Mouse (Mus musculus): Measurements from ENCODE around the gene Mrpl1. TPM values are rescaled to one million over a fixed set of nuclear protein-coding genes. Genes with fewer than 3 reads are reported as not detected.

Mrpl1 gene
- total and polyA plus RNA-seq, 3 experiments, result 3.1 to 50.9 (median 42.5) TPM

- ATAC-seq (ENCODE audit: extremely low read depth, insufficient number of reproducible peaks, low FRiP score, poor library complexity, severe bottlenecking) (no peak), DNase-seq (ENCODE audit: low spot score) (no peak)
- Histone ChIP-seq H3K36me3 (replicated peaks) (peaks cover 50% of the 10 kb centered on the region), H3K9me3 (replicated peaks) (no peaks in the 10 kb centered on the region), H3K27me3 (ENCODE audit: insufficient read depth, low read length) (no peaks in the 10 kb centered on the region), H3K4me1 (ENCODE audit: insufficient read depth, low read depth, low read length) (no peaks in the 10 kb centered on the region), H3K4me3 (ENCODE audit: low read depth, low read length) (no peak overlapping the region)
- TF ChIP-seq TAL1 (conservative IDR thresholded peaks at IDR 0.05; ENCODE audit: low read depth, low read length), result no peak
- no peak for TF ChIP-seq CTCF (IDR thresholded peaks at IDR 0.05; ENCODE audit: low read depth, low read length)
- no peak for TF ChIP-seq POLR2AphosphoS5 (IDR thresholded peaks at IDR 0.05; ENCODE audit: insufficient replicate concordance, low read depth, low read length)
- TF ChIP-seq GATA2 (IDR thresholded peaks at IDR 0.05; ENCODE audit: borderline replicate concordance, low read depth, low read length), result no peak
- TF ChIP-seq GATA1 (IDR thresholded peaks at IDR 0.05; ENCODE audit: borderline replicate concordance, low read length), result no peak
These were observed 48.9 kb downstream of the Mrpl1 start for GRCm38 (mm10) chr5:96258210-96258609.

GRCm38 (mm10) chr5:96267017-96267702 is 57.9 kb downstream of the Mrpl1 start:
- Histone ChIP-seq H3K4me3 (ENCODE audit: low read depth, low read length) (no peak overlapping the region), H3K27me3 (ENCODE audit: insufficient read depth, low read length) (no peaks in the 10 kb centered on the region), H3K9me3 (replicated peaks) (no peaks in the 10 kb centered on the region), H3K4me1 (ENCODE audit: insufficient read depth, low read depth, low read length) (no peaks in the 10 kb centered on the region), H3K36me3 (replicated peaks) (peaks cover 31% of the 10 kb centered on the region)
- no peak for DNase-seq (ENCODE audit: low spot score)
- ATAC-seq (ENCODE audit: extremely low read depth, insufficient number of reproducible peaks, low FRiP score, poor library complexity, severe bottlenecking), result no peak
- no peak for TF ChIP-seq TAL1 (conservative IDR thresholded peaks at IDR 0.05; ENCODE audit: low read depth, low read length)
- no peak for TF ChIP-seq GATA2 (IDR thresholded peaks at IDR 0.05; ENCODE audit: borderline replicate concordance, low read depth, low read length)

GRCm38 (mm10) chr5:96271070-96271469 is 61.8 kb downstream of the Mrpl1 start:
- H3K9me3 ChIP-seq (replicated peaks), result no peaks in the 10 kb centered on the region
- no peaks in the 10 kb centered on the region for H3K27me3 ChIP-seq (ENCODE audit: insufficient read depth, low read length)
- DNase-seq (ENCODE audit: low spot score) (no peak), ATAC-seq (ENCODE audit: extremely low read depth, insufficient number of reproducible peaks, low FRiP score, poor library complexity, severe bottlenecking) (no peak)
- no peaks in the 10 kb centered on the region for H3K4me1 ChIP-seq (ENCODE audit: insufficient read depth, low read depth, low read length)
- peaks cover 1% of the 10 kb centered on the region for H3K36me3 ChIP-seq (replicated peaks)
- no peak overlapping the region for H3K4me3 ChIP-seq (ENCODE audit: low read depth, low read length)
- no peak for TF ChIP-seq POLR2AphosphoS5 (IDR thresholded peaks at IDR 0.05; ENCODE audit: insufficient replicate concordance, low read depth, low read length)
- TF ChIP-seq GATA2 (IDR thresholded peaks at IDR 0.05; ENCODE audit: borderline replicate concordance, low read depth, low read length), result no peak

GRCm38 (mm10) chr5:96305786-96306185 is 96.5 kb downstream of the Mrpl1 start:
- H3K36me3 ChIP-seq (replicated peaks), result no peaks in the 10 kb centered on the region
- no peaks in the 10 kb centered on the region for H3K9me3 ChIP-seq (replicated peaks)
- no peaks in the 10 kb centered on the region for H3K4me1 ChIP-seq (ENCODE audit: insufficient read depth, low read depth, low read length)
- no peak for ATAC-seq (ENCODE audit: extremely low read depth, insufficient number of reproducible peaks, low FRiP score, poor library complexity, severe bottlenecking)
- H3K4me3 ChIP-seq (ENCODE audit: low read depth, low read length), result no peak overlapping the region
- H3K27me3 ChIP-seq (ENCODE audit: insufficient read depth, low read length), result no peaks in the 10 kb centered on the region
- TF ChIP-seq POLR2AphosphoS5 (IDR thresholded peaks at IDR 0.05; ENCODE audit: insufficient replicate concordance, low read depth, low read length) (no peak), TAL1 (conservative IDR thresholded peaks at IDR 0.05; ENCODE audit: low read depth, low read length) (no peak), GATA1 (IDR thresholded peaks at IDR 0.05; ENCODE audit: borderline replicate concordance, low read length) (no peak), CTCF (IDR thresholded peaks at IDR 0.05; ENCODE audit: low read depth, low read length) (no peak), GATA2 (IDR thresholded peaks at IDR 0.05; ENCODE audit: borderline replicate concordance, low read depth, low read length) (no peak)
- DNase-seq (ENCODE audit: low spot score), result no peak

- Histone ChIP-seq H3K4me1 (ENCODE audit: insufficient read depth, low read depth, low read length) (no peaks in the 10 kb centered on the region), H3K9me3 (replicated peaks) (no peaks in the 10 kb centered on the region), H3K27me3 (ENCODE audit: insufficient read depth, low read length) (no peaks in the 10 kb centered on the region), H3K4me3 (ENCODE audit: low read depth, low read length) (no peak overlapping the region), H3K36me3 (replicated peaks) (no peaks in the 10 kb centered on the region)
- no peak for ATAC-seq (ENCODE audit: extremely low read depth, insufficient number of reproducible peaks, low FRiP score, poor library complexity, severe bottlenecking)
- TF ChIP-seq POLR2AphosphoS5 (IDR thresholded peaks at IDR 0.05; ENCODE audit: insufficient replicate concordance, low read depth, low read length) (no peak), CTCF (IDR thresholded peaks at IDR 0.05; ENCODE audit: low read depth, low read length) (no peak), GATA2 (IDR thresholded peaks at IDR 0.05; ENCODE audit: borderline replicate concordance, low read depth, low read length) (no peak), GATA1 (IDR thresholded peaks at IDR 0.05; ENCODE audit: borderline replicate concordance, low read length) (no peak), TAL1 (conservative IDR thresholded peaks at IDR 0.05; ENCODE audit: low read depth, low read length) (no peak)
- no peak for DNase-seq (ENCODE audit: low spot score)
These were observed 97.0 kb downstream of the Mrpl1 start for GRCm38 (mm10) chr5:96306271-96306670.

DNA sequence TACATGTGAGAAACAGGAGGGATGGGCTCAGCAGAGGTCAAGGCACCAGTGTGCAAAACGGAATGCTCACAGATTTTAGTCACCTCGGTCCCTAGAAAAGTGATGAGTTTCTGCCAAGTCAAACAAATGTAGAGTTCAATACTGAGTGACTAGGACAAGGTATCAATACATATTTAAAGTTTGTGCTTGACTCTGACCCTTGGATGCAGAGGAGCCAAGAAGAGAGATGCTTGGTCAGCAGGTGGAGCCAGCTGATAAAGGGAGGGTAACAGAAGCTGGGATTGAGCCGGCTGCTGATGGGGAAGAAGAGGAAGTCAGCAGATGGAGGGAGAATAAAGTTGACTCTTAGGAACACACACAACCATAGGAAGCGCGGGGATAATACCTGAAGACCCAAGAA is 97.5 kb downstream of the Mrpl1 start:
- ATAC-seq (ENCODE audit: extremely low read depth, insufficient number of reproducible peaks, low FRiP score, poor library complexity, severe bottlenecking), result no peak
- TF ChIP-seq GATA1 (IDR thresholded peaks at IDR 0.05; ENCODE audit: borderline replicate concordance, low read length) (no peak), GATA2 (IDR thresholded peaks at IDR 0.05; ENCODE audit: borderline replicate concordance, low read depth, low read length) (no peak), CTCF (IDR thresholded peaks at IDR 0.05; ENCODE audit: low read depth, low read length) (no peak), POLR2AphosphoS5 (IDR thresholded peaks at IDR 0.05; ENCODE audit: insufficient replicate concordance, low read depth, low read length) (no peak), TAL1 (conservative IDR thresholded peaks at IDR 0.05; ENCODE audit: low read depth, low read length) (no peak)
- no peaks in the 10 kb centered on the region for H3K9me3 ChIP-seq (replicated peaks)
- H3K4me1 ChIP-seq (ENCODE audit: insufficient read depth, low read depth, low read length), result no peaks in the 10 kb centered on the region
- no peak overlapping the region for H3K4me3 ChIP-seq (ENCODE audit: low read depth, low read length)
- H3K27me3 ChIP-seq (ENCODE audit: insufficient read depth, low read length), result no peaks in the 10 kb centered on the region
- no peaks in the 10 kb centered on the region for H3K36me3 ChIP-seq (replicated peaks)
- no peak for DNase-seq (ENCODE audit: low spot score)
